8 mouse cellular contexts compared by ENCODE assay signal in genomic region chr3:108225711-108226557, GRCm38 (mm10). TPM values are rescaled to one million over a fixed set of nuclear protein-coding genes. Genes with fewer than 3 reads are reported as not detected.
DNase-seq lines count a peak whose midpoint lies in the region; ATAC-seq and TF ChIP-seq lines count a peak whose summit lies in the region.

No protein-coding gene starts in this region.

- no peaks in the 10 kb centered on the region for H3K9me3 ChIP-seq in neural tube, embryonic 15.5 days (replicated peaks)

- no peak; the same call in 1 of the 2 replicates for ATAC-seq in neural tube, embryonic 15.5 days (ENCODE audit: low FRiP score)

- no peak for TF ChIP-seq CTCF in brain, embryonic 14.5 days (IDR thresholded peaks at IDR 0.05; ENCODE audit: borderline replicate concordance, extremely low read depth, insufficient read depth, insufficient read length)

- peak overlapping the region; percentile 42 for H3K4me3 ChIP-seq in neural tube, embryonic 15.5 days (replicated peaks)

- WGBS in neural tube, embryonic 15.5 days: 2% methylated on average over 66 of the region's 67 CpGs

- H3K36me3 ChIP-seq in neural tube, embryonic 15.5 days: no peaks in the 10 kb centered on the region

- peak; percentile 87 for DNase-seq in heart, adult 11 months
- no peak for DNase-seq in heart, postnatal 36 days
- peak; percentile 21 for DNase-seq in brain, embryonic 14.5 days (ENCODE audit: low read depth)
- peak; percentile 55 to 64 for DNase-seq in gastrocnemius, postnatal 36 days
- DNase-seq in kidney, postnatal 36 days: peak; percentile 73 to 85
- no peak for DNase-seq in Muller cell, postnatal 12 days (ENCODE audit: inconsistent ontology term)
- no peak for DNase-seq in urinary bladder, postnatal 4 days (ENCODE audit: low spot score in 2 of 2)

- peak overlapping the region; percentile 37 for H3K9ac ChIP-seq in neural tube, embryonic 15.5 days (replicated peaks)

- intact Hi-C loops in heart, postnatal 36 days (cut with DNase I): no loop called here
- intact Hi-C loops in gastrocnemius, postnatal 36 days (cut with DNase I): no loop called here

- no peak for TF ChIP-seq POLR2A in brain, embryonic 14.5 days (IDR thresholded peaks at IDR 0.05; ENCODE audit: borderline replicate concordance, extremely low read depth, insufficient read depth, insufficient read length, poor library complexity, severe bottlenecking)

- H3K4me2 ChIP-seq in neural tube, embryonic 15.5 days: peak overlapping the region; percentile 72

- H3K27me3 ChIP-seq in neural tube, embryonic 15.5 days (replicated peaks): peaks cover 56% of the 10 kb centered on the region

- H3K4me1 ChIP-seq in neural tube, embryonic 15.5 days: peaks cover 13% of the 10 kb centered on the region

- no peak overlapping the region for H3K27ac ChIP-seq in neural tube, embryonic 15.5 days (replicated peaks)

RNA-seq across cellular contexts. Expression of gene Sypl2, which starts 0.5 kb away (rescaled TPM):
- under 1 TPM; 0.70 to 0.80 TPM for total RNA-seq in heart, postnatal 36 days (2021)
- 1.0 and 2.8 TPM in 2 replicates for polyA plus RNA-seq in brain, embryonic 14.5 days (2012; rRNA removed)
- 100 to 1,000 TPM; 479 to 547 TPM for total RNA-seq in gastrocnemius, postnatal 36 days (2021)
- 0.38 and 0.52 TPM in 2 replicates for polyA plus RNA-seq in neural tube, embryonic 15.5 days (2015; fragmentation: Nextera tagmentation; extraction: Ambion mirVana)

RNA-seq across cellular contexts. Expression of gene Atxn7l2, which starts 15.2 kb away (rescaled TPM):
- total RNA-seq in heart, postnatal 36 days (2021): 1 to 10 TPM; 2.6 to 3.2 TPM
- polyA plus RNA-seq in brain, embryonic 14.5 days (2012; rRNA removed): 50.1 and 55.9 TPM in 2 replicates
- 1 to 10 TPM; 5.7 to 6.1 TPM for total RNA-seq in gastrocnemius, postnatal 36 days (2021)
- polyA plus RNA-seq in neural tube, embryonic 15.5 days (2015; fragmentation: Nextera tagmentation; extraction: Ambion mirVana): 18.4 and 21.2 TPM in 2 replicates

RNA-seq across cellular contexts. Expression of gene Cyb561d1, which starts 24.9 kb away (rescaled TPM):
- 1 to 10 TPM; 5.3 to 5.5 TPM for total RNA-seq in heart, postnatal 36 days (2021)
- 8.4 and 8.7 TPM in 2 replicates for polyA plus RNA-seq in brain, embryonic 14.5 days (2012; rRNA removed)
- 1 to 10 TPM; 2.5 to 3.1 TPM for total RNA-seq in gastrocnemius, postnatal 36 days (2021)
- 3.1 TPM in 2 replicates for polyA plus RNA-seq in neural tube, embryonic 15.5 days (2015; fragmentation: Nextera tagmentation; extraction: Ambion mirVana)

RNA-seq across cellular contexts. Expression of gene Psma5, which starts 30.8 kb away (rescaled TPM):
- 10 to 100 TPM; 54.3 to 55.2 TPM for total RNA-seq in heart, postnatal 36 days (2021)
- polyA plus RNA-seq in brain, embryonic 14.5 days (2012; rRNA removed): 135 and 166 TPM in 2 replicates
- 10 to 100 TPM; 43.6 to 48.1 TPM for total RNA-seq in gastrocnemius, postnatal 36 days (2021)
- 239 and 254 TPM in 2 replicates for polyA plus RNA-seq in neural tube, embryonic 15.5 days (2015; fragmentation: Nextera tagmentation; extraction: Ambion mirVana)

RNA-seq across cellular contexts. Expression of gene Amigo1, which starts 39.8 kb away (rescaled TPM):
- 10 to 100 TPM; 15.1 to 15.5 TPM for total RNA-seq in heart, postnatal 36 days (2021)
- polyA plus RNA-seq in brain, embryonic 14.5 days (2012; rRNA removed): 19.5 and 25.0 TPM in 2 replicates
- total RNA-seq in gastrocnemius, postnatal 36 days (2021): 10 to 100 TPM; 23.3 to 27.5 TPM
- 10.2 and 14.4 TPM in 2 replicates for polyA plus RNA-seq in neural tube, embryonic 15.5 days (2015; fragmentation: Nextera tagmentation; extraction: Ambion mirVana)

Comparison
In these comparisons a context has a peak if more than half of its experiments do, and no peak if none do; other contexts are left out.
1. DNase-seq: peak in heart, adult 11 months (single experiment), brain, embryonic 14.5 days (single experiment), gastrocnemius, postnatal 36 days (2 of 2) and kidney, postnatal 36 days (2 of 2); none in heart, postnatal 36 days (0 of 2), Muller cell, postnatal 12 days (single experiment) and urinary bladder, postnatal 4 days (0 of 2).
2. RNA of gene Sypl2, which starts 0.5 kb away (total RNA-seq): 479 to 547 TPM in gastrocnemius, postnatal 36 days; 0.70 to 0.80 TPM in heart, postnatal 36 days; every median in the first group is over 100 times any median in the second.